8 mouse cellular contexts compared by ENCODE assay signal in the genomic region with DNA sequence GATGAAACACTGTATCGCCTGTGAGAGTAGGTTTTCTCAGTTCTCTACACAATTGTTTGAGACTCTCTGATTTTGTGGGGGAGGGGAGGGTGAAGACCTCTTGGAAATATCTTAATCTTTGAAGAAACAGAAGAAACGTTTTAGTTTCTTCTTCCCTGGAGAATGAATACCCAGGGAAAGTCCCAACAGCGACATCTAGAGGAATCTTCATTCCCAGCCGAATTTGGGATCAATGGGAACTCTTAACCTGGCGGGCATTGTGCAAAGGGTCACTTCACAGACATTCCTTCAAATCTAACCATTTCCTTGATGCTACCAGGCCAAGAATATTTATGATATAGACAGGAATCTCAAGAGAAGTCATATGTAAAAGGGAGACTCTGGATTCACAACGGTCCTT. TPM values are rescaled to one million over a fixed set of nuclear protein-coding genes. Genes with fewer than 3 reads are reported as not detected.
DNase-seq lines count a peak whose midpoint lies in the region; ATAC-seq lines count a peak whose summit lies in the region.
"Had no signal": no experiment of that assay in that cellular context is flagged by ENCODE, and none has a peak within 500 bp of the region (broad histone marks: within the 10 kb centered on the region; RNA-seq: fewer than 3 reads in every experiment).

No protein-coding gene starts in this region.

- WGBS in kidney, embryonic 16.5 days, result 22% methylated on average over 6 of the region's 6 CpGs

- no peak overlapping the region for H3K4me3 ChIP-seq in kidney, embryonic 16.5 days (ENCODE audit: low read length)
- H3K4me3 ChIP-seq: hindbrain, embryonic 15.5 days had no signal

- no peak overlapping the region for H3K9ac ChIP-seq in kidney, embryonic 16.5 days (replicated peaks; ENCODE audit: low read length)
- H3K9ac ChIP-seq: hindbrain, embryonic 15.5 days had no signal

- no peak for ATAC-seq in kidney, embryonic 16.5 days (ENCODE audit: low FRiP score, low TSS enrichment)

- H3K36me3 ChIP-seq in kidney, embryonic 16.5 days (ENCODE audit: insufficient read depth, low read length), result no peaks in the 10 kb centered on the region
- H3K36me3 ChIP-seq: hindbrain, embryonic 15.5 days had no signal

- H3K27me3 ChIP-seq in kidney, embryonic 16.5 days (ENCODE audit: insufficient read depth, low read length), result no peaks in the 10 kb centered on the region
- H3K27me3 ChIP-seq: hindbrain, embryonic 15.5 days had no signal

- H3K4me1 ChIP-seq in kidney, embryonic 16.5 days (ENCODE audit: insufficient read depth, low read length), result no peaks in the 10 kb centered on the region
- H3K4me1 ChIP-seq: hindbrain, embryonic 15.5 days had no signal

- peak; percentile 47 for DNase-seq in kidney, adult 9 months
- peak; percentile 35 for DNase-seq in Muller cell, postnatal 12 days (ENCODE audit: inconsistent ontology term)
- DNase-seq in adrenal gland, postnatal 36 days, result peak; percentile 16 to 31
- peak; percentile 26 for DNase-seq in hindlimb bud, embryonic 11.5 days (ENCODE audit: extremely low spot score, low read depth, low spot score)
- DNase-seq in retina, postnatal 1 day, result peak; percentile 60
- DNase-seq in yolk sac, embryonic 10.5 days (ENCODE audit: low spot score), result no peak

- H3K4me2 ChIP-seq in kidney, embryonic 16.5 days (replicated peaks; ENCODE audit: low read depth, low read length), result no peak overlapping the region
- H3K4me2 ChIP-seq: hindbrain, embryonic 15.5 days had no signal

- H3K9me3 ChIP-seq in kidney, embryonic 16.5 days (ENCODE audit: low read length), result no peaks in the 10 kb centered on the region
- H3K9me3 ChIP-seq: hindbrain, embryonic 15.5 days had no signal

- no peak overlapping the region for H3K27ac ChIP-seq in kidney, embryonic 16.5 days (ENCODE audit: low read length)
- H3K27ac ChIP-seq: hindbrain, embryonic 15.5 days had no signal

RNA-seq across cellular contexts. Expression of a gene that starts 17.2 kb away (rescaled TPM):
- polyA plus RNA-seq in kidney, embryonic 16.5 days (2015; fragmentation: Nextera tagmentation; extraction: Ambion mirVana), result 0.07 TPM in 1 of 2 replicates, not detected in the other
- under 1 TPM in 1 of 2 experiments, not detected in 1; 0.07 TPM for total RNA-seq in adrenal gland, postnatal 36 days (2021)
- polyA plus RNA-seq: hindbrain, embryonic 15.5 days had no signal
